Mouse (Mus musculus): ENCODE measurements around the gene Tm7sf3. TPM values are rescaled to one million over a fixed set of nuclear protein-coding genes. Genes with fewer than 3 reads are reported as not detected.

The Tm7sf3 gene
- polyA plus RNA-seq, 1 experiment from 2014 or later: 37.5 TPM

GRCm38 (mm10) chr6:146664116-146664515 lies 21.5 kb upstream of the Tm7sf3 start:
- peak overlapping the region; percentile 68 for H3K27ac ChIP-seq (ENCODE audit: low read length)
- 32% methylated on average over 5 of the region's 5 CpGs for WGBS
- no peaks in the 10 kb centered on the region for H3K36me3 ChIP-seq (ENCODE audit: control insufficient read depth, insufficient read depth)
- ATAC-seq (replicated peaks; ENCODE audit: extremely low read depth, insufficient read depth, low FRiP score): peak; percentile 50; the same call in 1 of the 2 replicates
- no peaks in the 10 kb centered on the region for H3K9me3 ChIP-seq (replicated peaks; ENCODE audit: control insufficient read depth, low read length)
- H3K4me1 ChIP-seq (ENCODE audit: control insufficient read depth, insufficient read depth, low read length): peaks cover 16% of the 10 kb centered on the region
- H3K9ac ChIP-seq (ENCODE audit: low read length): no peak overlapping the region; the same call in 1 of the 2 replicates
- no peaks in the 10 kb centered on the region; the same call in 1 of the 2 replicates for H3K27me3 ChIP-seq (ENCODE audit: control insufficient read depth, insufficient read depth, low read length)
- H3K4me2 ChIP-seq (ENCODE audit: low read depth, low read length): no peak overlapping the region
- no peak overlapping the region for H3K4me3 ChIP-seq (ENCODE audit: low read length)

- no peak overlapping the region for H3K4me2 ChIP-seq (ENCODE audit: low read depth, low read length)
- no peak overlapping the region for H3K27ac ChIP-seq (ENCODE audit: low read length)
- 40% methylated on average over 5 of the region's 5 CpGs for WGBS
- H3K9ac ChIP-seq (ENCODE audit: low read length): no peak overlapping the region
- no peaks in the 10 kb centered on the region for H3K36me3 ChIP-seq (ENCODE audit: control insufficient read depth, insufficient read depth)
- H3K4me3 ChIP-seq (ENCODE audit: low read length): no peak overlapping the region
- H3K4me1 ChIP-seq (ENCODE audit: control insufficient read depth, insufficient read depth, low read length): peaks cover 13% of the 10 kb centered on the region
- no peaks in the 10 kb centered on the region for H3K9me3 ChIP-seq (replicated peaks; ENCODE audit: control insufficient read depth, low read length)
- H3K27me3 ChIP-seq (ENCODE audit: control insufficient read depth, insufficient read depth, low read length): no peaks in the 10 kb centered on the region; the same call in 1 of the 2 replicates
- ATAC-seq (replicated peaks; ENCODE audit: extremely low read depth, insufficient read depth, low FRiP score): no peak
Observed at GRCm38 (mm10) chr6:146662679-146663078, 20.1 kb upstream of the Tm7sf3 start.

- H3K27me3 ChIP-seq (ENCODE audit: control insufficient read depth, insufficient read depth, low read length): no peaks in the 10 kb centered on the region; the same call in 1 of the 2 replicates
- no peaks in the 10 kb centered on the region for H3K36me3 ChIP-seq (ENCODE audit: control insufficient read depth, insufficient read depth)
- 78% methylated on average over 5 of the region's 5 CpGs for WGBS
- peaks cover 13% of the 10 kb centered on the region for H3K4me1 ChIP-seq (ENCODE audit: control insufficient read depth, insufficient read depth, low read length)
- no peak overlapping the region for H3K4me2 ChIP-seq (ENCODE audit: low read depth, low read length)
- no peak for ATAC-seq (replicated peaks; ENCODE audit: extremely low read depth, insufficient read depth, low FRiP score)
- H3K9me3 ChIP-seq (replicated peaks; ENCODE audit: control insufficient read depth, low read length): no peaks in the 10 kb centered on the region
- H3K27ac ChIP-seq (ENCODE audit: low read length): no peak overlapping the region
- no peak overlapping the region for H3K9ac ChIP-seq (ENCODE audit: low read length)
- no peak overlapping the region for H3K4me3 ChIP-seq (ENCODE audit: low read length)
Observed at GRCm38 (mm10) chr6:146661655-146662054, 19.0 kb upstream of the Tm7sf3 start.

DNA sequence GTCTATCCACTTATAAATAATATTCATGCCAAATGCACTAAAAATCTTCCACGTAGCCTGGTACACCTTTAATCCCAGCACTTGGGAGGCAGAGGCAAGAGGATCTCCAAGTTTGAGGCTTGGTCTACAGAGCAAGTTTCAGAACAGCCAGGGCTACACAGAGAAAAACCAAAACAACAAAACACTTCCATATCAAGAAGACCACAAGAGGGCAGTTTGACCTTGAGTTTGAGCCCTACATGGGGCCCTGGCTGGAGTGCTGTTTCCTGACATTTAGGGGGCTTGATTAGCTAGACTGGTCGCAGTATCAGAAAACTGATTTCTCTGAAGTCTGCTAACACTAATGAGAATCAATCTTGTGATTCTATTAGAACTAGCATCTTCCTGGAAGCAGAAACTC lies 18.0 kb upstream of the Tm7sf3 start:
- WGBS: 44% methylated on average over 2 of the region's 2 CpGs
- Histone ChIP-seq H3K9me3 (replicated peaks; ENCODE audit: control insufficient read depth, low read length) (no peaks in the 10 kb centered on the region), H3K9ac (ENCODE audit: low read length) (no peak overlapping the region), H3K4me3 (ENCODE audit: low read length) (no peak overlapping the region), H3K4me1 (ENCODE audit: control insufficient read depth, insufficient read depth, low read length) (peaks cover 13% of the 10 kb centered on the region), H3K27me3 (ENCODE audit: control insufficient read depth, insufficient read depth, low read length) (no peaks in the 10 kb centered on the region; the same call in 1 of the 2 replicates), H3K4me2 (ENCODE audit: low read depth, low read length) (no peak overlapping the region), H3K36me3 (ENCODE audit: control insufficient read depth, insufficient read depth) (no peaks in the 10 kb centered on the region), H3K27ac (ENCODE audit: low read length) (no peak overlapping the region)
- no peak for ATAC-seq (replicated peaks; ENCODE audit: extremely low read depth, insufficient read depth, low FRiP score)

GRCm38 (mm10) chr6:146653197-146653596 lies 10.6 kb upstream of the Tm7sf3 start:
- Histone ChIP-seq H3K4me1 (ENCODE audit: control insufficient read depth, insufficient read depth, low read length) (peaks cover 2% of the 10 kb centered on the region), H3K9me3 (replicated peaks; ENCODE audit: control insufficient read depth, low read length) (no peaks in the 10 kb centered on the region), H3K4me2 (ENCODE audit: low read depth, low read length) (peak overlapping the region; percentile 34), H3K4me3 (ENCODE audit: low read length) (no peak overlapping the region), H3K27me3 (ENCODE audit: control insufficient read depth, insufficient read depth, low read length) (no peaks in the 10 kb centered on the region), H3K9ac (ENCODE audit: low read length) (no peak overlapping the region; the same call in 1 of the 2 replicates), H3K27ac (ENCODE audit: low read length) (0 out of 2 replicates have a peak overlapping the region, but pooled peaks have one; percentile 10), H3K36me3 (ENCODE audit: control insufficient read depth, insufficient read depth) (peaks cover 10% of the 10 kb centered on the region)
- ATAC-seq (replicated peaks; ENCODE audit: extremely low read depth, insufficient read depth, low FRiP score): no peak
- 21% methylated on average over 3 of the region's 3 CpGs for WGBS

DNA sequence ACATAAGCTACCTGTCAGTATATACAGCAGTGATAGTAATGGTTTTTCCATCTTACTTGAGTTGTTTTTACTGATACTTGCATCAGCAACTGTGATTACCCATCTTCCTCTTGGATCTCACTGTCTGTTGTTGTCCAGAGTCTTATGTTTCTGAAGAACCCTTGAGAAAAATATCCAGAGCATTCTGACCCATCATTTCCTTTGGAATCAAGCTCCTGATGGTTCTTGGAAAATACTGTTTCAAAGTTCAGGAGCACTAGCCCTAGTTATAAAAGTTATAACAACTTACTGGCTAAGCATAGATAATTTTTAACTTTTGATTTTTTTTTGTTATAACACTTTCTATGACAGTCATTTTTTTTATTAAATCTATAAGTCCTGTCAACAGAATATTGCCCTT lies 8.8 kb upstream of the Tm7sf3 start:
- Histone ChIP-seq H3K4me3 (ENCODE audit: low read length) (no peak overlapping the region), H3K4me1 (ENCODE audit: control insufficient read depth, insufficient read depth, low read length) (peaks cover 2% of the 10 kb centered on the region), H3K27ac (ENCODE audit: low read length) (no peak overlapping the region), H3K9ac (ENCODE audit: low read length) (no peak overlapping the region), H3K9me3 (replicated peaks; ENCODE audit: control insufficient read depth, low read length) (no peaks in the 10 kb centered on the region), H3K4me2 (ENCODE audit: low read depth, low read length) (no peak overlapping the region), H3K27me3 (ENCODE audit: control insufficient read depth, insufficient read depth, low read length) (no peaks in the 10 kb centered on the region), H3K36me3 (ENCODE audit: control insufficient read depth, insufficient read depth) (peaks cover 10% of the 10 kb centered on the region)
- ATAC-seq (replicated peaks; ENCODE audit: extremely low read depth, insufficient read depth, low FRiP score): no peak

DNA sequence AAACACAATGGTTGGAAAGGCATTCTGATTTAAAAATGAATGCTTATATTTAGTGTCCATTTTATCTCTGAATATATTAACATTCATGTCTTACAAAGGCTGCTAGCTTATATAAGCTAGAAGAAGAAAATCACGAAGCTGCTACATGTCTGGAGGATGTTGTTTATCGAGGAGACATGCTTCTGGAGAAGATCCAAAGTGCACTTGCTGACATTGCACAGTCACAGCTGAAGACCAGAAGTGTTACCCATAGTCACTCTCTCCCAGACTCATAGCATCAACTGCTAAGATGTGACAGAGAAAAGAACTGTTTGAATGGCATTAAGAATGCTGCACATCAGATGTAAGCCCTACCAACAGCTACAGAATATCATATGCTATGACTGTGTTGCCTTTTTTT lies 7.4 kb upstream of the Tm7sf3 start:
- Histone ChIP-seq H3K27me3 (ENCODE audit: control insufficient read depth, insufficient read depth, low read length) (no peaks in the 10 kb centered on the region), H3K36me3 (ENCODE audit: control insufficient read depth, insufficient read depth) (peaks cover 10% of the 10 kb centered on the region), H3K4me1 (ENCODE audit: control insufficient read depth, insufficient read depth, low read length) (peaks cover 2% of the 10 kb centered on the region), H3K4me2 (ENCODE audit: low read depth, low read length) (no peak overlapping the region), H3K9me3 (replicated peaks; ENCODE audit: control insufficient read depth, low read length) (no peaks in the 10 kb centered on the region), H3K27ac (ENCODE audit: low read length) (no peak overlapping the region), H3K4me3 (ENCODE audit: low read length) (no peak overlapping the region), H3K9ac (ENCODE audit: low read length) (no peak overlapping the region)
- 56% methylated on average over 2 of the region's 2 CpGs for WGBS
- ATAC-seq (replicated peaks; ENCODE audit: extremely low read depth, insufficient read depth, low FRiP score): no peak

DNA sequence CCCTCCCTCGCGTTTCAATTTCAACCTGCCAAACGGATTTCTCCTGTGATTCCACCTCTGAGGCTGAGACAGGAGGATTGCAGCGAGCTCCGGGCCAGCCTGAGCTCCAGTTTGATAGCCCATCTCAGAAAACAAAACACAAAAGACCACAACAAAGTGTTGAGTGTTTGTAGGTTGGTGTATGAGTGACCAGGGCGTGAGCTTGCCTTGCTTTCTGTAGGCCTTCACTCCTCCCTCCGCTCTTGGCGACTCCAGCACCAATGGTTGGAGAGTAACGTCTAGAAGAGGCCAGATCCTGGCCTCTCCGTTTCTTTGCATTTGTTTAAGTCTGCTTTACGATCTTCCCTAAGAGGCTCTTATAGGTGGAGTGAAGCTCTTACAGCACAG lies 553 bp upstream of the Tm7sf3 start:
- peaks cover 10% of the 10 kb centered on the region for H3K4me1 ChIP-seq (ENCODE audit: control insufficient read depth, insufficient read depth, low read length)
- H3K27me3 ChIP-seq (ENCODE audit: control insufficient read depth, insufficient read depth, low read length): no peaks in the 10 kb centered on the region
- H3K9me3 ChIP-seq (replicated peaks; ENCODE audit: control insufficient read depth, low read length): no peaks in the 10 kb centered on the region
- peak overlapping the region; percentile 98 for H3K9ac ChIP-seq (ENCODE audit: low read length)
- WGBS: 20% methylated on average over 11 of the region's 11 CpGs
- no peak for ATAC-seq (replicated peaks; ENCODE audit: extremely low read depth, insufficient read depth, low FRiP score)
- peak overlapping the region; percentile 97 for H3K4me2 ChIP-seq (ENCODE audit: low read depth, low read length)
- no peaks in the 10 kb centered on the region for H3K36me3 ChIP-seq (ENCODE audit: control insufficient read depth, insufficient read depth)
- H3K27ac ChIP-seq (ENCODE audit: low read length): peak overlapping the region; percentile 97
- peak overlapping the region; percentile 94 for H3K4me3 ChIP-seq (ENCODE audit: low read length)

GRCm38 (mm10) chr6:146641621-146642210 lies 908 bp downstream of the Tm7sf3 start:
- peak overlapping the region; percentile 72 for H3K27ac ChIP-seq (ENCODE audit: low read length)
- ATAC-seq (replicated peaks; ENCODE audit: extremely low read depth, insufficient read depth, low FRiP score): no peak

More at GRCm38 (mm10) chr6:146641621-146642210, 908 bp downstream of the Tm7sf3 start:
- no peaks in the 10 kb centered on the region for H3K27me3 ChIP-seq (ENCODE audit: control insufficient read depth, insufficient read depth, low read length)
- H3K4me1 ChIP-seq (ENCODE audit: control insufficient read depth, insufficient read depth, low read length): peaks cover 10% of the 10 kb centered on the region
- H3K4me2 ChIP-seq (ENCODE audit: low read depth, low read length): peak overlapping the region; percentile 85
- H3K4me3 ChIP-seq (ENCODE audit: low read length): peak overlapping the region; percentile 94
- H3K9me3 ChIP-seq (replicated peaks; ENCODE audit: control insufficient read depth, low read length): no peaks in the 10 kb centered on the region
- H3K9ac ChIP-seq (ENCODE audit: low read length): peak overlapping the region; percentile 76
- WGBS: 64% methylated on average over 11 of the region's 11 CpGs
- no peaks in the 10 kb centered on the region for H3K36me3 ChIP-seq (ENCODE audit: control insufficient read depth, insufficient read depth)

All from heart, embryonic 16.5 days (tissue).